Mouse (Mus musculus) layer of hippocampus, adult 18-20 months (tissue): ENCODE measurements around the gene Olfr374. TPM values are rescaled to one million over a fixed set of nuclear protein-coding genes. Genes with fewer than 3 reads are reported as not detected.
"Not testable (repeated sequence)": the region's sequence is repeated elsewhere in the genome, so short reads cannot be mapped to it uniquely, and the experiment has no call there.

Experiments used
- DNase-seq, 2 experiments: peaks; one replicate each; pipeline ENCODE4 v3.0.0; 2022; ENCODE audit warnings: low spot score in 2 of 2
- long read RNA-seq: library from polyadenylated mRNA; stranded (forward); transcript quantifications from one replicate; pipeline ENCODE4 v2.0.0, GENCODE M21; 2021
- total RNA-seq, 2 experiments: library from RNA; stranded (reverse); gene quantifications; 2 replicates each; pipeline ENCODE4 v1.2.3; 2021

Gene Olfr374
- not detected for total RNA-seq
- long read RNA-seq = 0 reads

DNA sequence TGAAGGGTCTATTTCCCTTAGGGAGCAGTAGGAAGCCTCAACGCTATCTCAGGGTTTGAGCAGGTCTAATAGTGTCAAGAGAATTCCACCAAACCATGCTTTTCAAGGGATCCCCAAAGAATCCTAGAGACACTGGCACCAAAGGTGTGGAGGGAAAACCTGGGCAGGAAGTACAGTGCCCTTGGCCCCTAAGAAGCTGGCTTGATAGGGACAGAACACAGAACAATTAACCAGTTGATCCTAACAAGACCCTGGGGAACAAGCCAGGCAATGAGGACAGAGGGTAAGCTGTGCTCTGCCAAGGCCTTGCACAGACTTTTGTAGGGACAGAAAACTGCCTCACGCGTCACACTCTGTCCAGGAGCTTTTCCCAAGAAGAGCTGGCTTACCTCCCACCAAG is at the start of gene Olfr374:
Gene Olfr374 (plus strand): TSS at position 301 of the 400 bp plus-strand sequence.
- no peak for DNase-seq

DNA sequence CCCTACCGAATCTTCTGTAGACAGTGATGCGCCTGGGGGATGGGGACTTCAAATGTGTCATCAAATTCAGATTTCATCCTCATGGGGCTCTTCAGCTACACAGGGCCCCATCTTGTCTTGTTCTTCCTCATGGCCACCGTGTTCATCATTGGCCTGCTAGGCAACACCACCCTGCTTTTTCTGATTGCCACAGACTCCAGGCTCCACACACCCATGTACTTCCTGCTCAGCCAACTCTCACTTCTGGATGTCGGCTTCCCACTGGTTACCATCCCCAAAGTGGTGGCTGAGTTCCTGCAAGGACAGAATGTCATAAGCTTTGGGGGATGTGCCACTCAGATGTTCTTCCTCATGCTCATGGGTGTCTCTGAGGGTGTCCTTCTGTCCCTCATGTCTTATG is 49.2 kb upstream of the Olfr374 start:
- not testable (repeated sequence) for DNase-seq

DNA sequence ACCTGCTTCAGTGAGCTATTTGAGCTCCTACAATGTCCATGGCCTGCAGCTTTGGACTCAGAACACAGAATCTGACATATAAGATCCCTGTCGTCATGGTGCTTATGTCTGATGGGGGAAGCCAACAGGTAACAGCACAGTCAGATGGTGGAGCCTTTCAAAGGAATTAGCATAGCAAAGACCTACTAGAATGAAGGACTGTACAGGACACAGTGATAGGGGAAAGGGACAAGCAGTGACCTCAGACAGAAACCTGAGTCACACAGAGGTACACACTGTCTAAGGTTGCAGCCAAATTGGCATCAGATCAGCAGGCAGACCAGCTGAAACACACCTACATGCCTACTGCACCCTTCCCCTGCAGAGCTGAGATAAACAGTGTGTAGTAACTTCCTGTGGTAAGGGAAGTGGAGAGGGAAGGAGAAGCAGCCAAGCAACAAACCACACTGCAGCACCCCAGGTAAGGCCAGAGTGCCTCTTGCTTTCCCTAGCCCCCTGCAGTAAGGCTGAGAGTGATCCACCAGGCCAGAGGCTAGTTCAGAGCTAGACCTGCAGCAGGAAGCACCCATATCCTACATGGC is 39.9 kb upstream of the Olfr374 start:
- DNase-seq = not testable (repeated sequence)

DNA sequence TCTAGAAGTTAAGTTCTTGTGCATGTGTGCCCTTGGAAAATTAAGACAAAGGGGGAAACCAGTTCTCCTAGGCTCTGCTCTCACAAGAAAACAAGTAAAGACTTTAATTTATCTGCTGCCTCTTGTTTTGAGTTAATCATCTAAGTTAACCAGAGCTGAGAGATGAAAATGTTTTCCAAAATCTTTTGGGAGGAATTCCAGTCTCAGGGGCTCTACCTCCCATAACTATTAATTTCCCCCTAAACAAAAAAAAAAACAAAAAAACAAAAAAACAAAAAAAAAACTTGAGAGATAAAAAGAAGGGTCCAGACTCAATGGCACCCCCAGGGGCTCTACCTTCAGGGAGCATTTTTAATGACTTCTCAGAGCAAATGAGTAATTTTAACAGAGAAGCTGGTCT is 24.0 kb upstream of the Olfr374 start, which contains the start of gene Olfr373:
Gene Olfr373 (plus strand): TSS at position 301 of the 400 bp plus-strand sequence.
- not testable (repeated sequence) for DNase-seq

DNA sequence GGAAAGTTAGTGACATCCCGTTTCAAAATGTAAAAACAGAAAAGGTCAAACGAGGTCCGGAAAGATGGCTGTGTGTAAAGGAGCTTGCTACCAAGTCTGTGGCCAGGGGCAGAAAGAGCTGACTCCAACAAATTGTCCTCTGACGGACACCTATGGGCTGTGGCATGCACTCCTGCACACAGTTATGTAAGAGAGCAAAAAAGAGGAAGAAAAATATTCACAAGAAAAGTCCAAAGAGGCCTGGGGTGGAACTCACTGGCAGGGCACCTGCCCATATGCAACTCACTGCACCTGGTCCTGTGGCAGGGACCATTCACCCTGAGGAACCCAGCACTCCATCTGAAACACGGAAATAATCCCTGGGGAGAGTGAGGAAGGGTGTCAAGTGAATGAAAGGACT is 22.1 kb upstream of the Olfr374 start:
- no peak for DNase-seq

DNA sequence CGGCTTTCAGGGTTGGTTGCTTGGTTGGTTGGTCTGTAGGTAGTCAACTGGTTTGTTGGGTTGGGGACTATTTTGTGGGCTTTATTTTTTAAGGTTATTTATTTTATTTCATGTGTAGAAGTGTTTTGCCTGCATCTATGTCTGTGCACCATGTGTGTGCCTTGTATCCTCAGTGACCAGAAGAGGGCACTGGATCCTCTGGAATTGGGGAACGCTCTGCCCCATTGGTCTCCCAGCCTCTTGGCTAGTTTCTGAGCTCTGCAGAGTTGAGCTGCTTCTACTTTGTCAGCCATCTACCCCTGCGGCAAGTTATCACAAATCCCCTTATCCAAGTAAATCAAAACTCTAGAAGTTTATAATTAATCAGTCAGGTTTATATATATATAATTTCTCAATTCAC is 19.2 kb upstream of the Olfr374 start:
- not testable (repeated sequence) for DNase-seq

DNA sequence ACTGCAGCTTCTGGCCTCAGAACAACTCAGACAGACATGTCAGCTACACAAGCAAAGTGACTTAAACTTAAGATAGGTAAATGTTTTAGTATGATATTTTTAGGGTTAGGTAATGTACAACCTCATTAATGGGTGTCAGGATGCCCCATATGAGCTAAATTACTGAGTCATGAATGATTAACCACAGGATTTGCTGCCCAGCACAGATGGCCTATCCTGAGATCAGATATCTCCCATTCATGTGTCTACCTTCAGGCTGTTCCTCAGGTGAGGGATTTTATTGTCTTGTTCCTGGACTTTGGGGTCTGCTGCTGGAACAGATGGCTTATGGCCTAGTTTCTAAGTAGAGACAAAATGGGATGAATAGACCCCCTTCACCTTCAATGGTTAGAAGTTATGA is 10.1 kb upstream of the Olfr374 start:
- DNase-seq = not testable (repeated sequence)

DNA sequence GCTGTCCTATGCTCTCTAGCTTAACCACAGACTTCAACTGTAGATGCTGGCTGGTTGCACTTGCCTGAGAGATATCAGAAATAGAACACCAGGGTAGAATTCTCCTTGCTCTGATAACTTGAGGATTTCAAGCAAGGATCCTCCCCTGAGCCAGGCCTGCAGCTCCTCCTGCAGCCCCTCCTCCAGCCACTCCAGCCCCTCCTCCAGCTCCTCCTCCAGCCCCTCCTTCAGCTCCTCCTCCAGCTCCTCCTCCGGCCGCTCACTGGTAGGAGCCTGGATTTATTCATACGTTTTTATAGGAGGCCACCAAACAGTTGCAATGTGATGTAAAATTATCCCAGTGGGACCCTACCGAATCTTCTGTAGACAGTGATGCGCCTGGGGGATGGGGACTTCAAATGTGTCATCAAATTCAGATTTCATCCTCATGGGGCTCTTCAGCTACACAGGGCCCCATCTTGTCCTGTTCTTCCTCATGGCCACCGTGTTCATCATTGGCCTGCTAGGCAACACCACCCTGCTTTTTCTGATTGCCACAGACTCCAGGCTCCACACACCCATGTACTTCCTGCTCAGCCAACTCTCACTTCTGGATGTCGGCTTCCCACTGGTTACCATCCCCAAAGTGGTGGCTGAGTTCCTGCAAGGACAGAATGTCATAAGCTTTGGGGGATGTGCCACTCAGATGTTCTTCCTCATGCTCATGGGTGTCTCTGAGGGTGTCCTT is 7.3 kb upstream of the Olfr374 start:
- peak in 1 of 2 experiments; percentile 1 for DNase-seq

DNA sequence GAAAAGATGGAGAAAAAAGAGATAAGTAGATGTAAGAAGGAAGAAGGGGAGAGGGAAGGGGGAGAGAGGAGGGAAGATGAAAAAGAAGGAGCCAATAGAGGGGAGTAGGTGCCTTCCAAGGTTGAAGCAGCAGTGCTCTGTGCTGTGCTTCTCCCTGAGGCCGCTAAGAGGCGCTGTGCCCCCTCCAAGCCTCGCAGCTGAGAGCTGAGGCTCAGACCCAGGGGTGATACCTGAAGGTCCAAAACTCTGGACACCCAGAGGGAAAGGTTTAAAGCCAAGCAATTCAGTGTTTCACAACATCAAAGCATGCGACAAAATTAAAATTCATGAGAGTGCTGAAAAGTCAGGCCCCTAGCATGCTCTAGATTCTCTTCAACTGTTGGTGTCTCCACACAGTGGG is 1.7 kb upstream of the Olfr374 start:
- DNase-seq = no peak

DNA sequence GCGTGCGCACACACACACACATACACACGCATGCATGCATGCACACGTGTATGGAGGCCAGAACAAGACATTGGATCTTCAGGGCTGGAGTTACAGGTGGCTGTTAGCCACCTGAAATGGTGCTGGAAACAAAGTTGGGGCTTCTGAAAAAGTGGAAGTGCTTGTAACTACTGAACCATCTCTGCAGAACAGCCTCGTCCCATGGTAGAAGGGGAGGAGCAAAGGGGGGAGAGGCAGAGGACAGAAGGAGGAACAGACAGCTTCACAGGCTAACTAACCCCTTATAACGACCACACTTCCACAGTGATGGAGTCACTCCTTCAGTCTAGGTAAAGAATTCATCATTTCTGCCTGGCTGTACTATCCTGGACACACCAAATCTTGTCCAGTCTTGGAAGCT is 4.0 kb downstream of the Olfr374 start:
- DNase-seq = no peak

DNA sequence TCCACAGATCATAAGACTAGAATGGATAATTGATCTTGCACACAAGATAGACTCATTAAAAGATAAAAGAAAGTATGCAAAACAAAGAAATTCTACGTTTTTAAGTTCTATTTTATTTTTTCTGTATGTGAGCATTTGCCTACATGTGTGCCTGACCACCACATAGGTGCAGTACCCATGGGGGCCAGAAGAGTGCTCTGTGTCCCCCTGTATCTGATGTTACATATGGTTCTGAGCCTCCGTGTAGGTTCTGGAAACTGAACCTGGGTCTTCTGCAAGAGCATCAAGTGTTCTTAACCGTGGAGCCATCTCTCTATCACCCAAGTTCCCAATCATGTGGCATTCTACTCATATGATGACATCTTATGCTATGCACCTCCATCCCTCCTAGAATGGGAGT is 5.6 kb downstream of the Olfr374 start:
- DNase-seq = no peak

DNA sequence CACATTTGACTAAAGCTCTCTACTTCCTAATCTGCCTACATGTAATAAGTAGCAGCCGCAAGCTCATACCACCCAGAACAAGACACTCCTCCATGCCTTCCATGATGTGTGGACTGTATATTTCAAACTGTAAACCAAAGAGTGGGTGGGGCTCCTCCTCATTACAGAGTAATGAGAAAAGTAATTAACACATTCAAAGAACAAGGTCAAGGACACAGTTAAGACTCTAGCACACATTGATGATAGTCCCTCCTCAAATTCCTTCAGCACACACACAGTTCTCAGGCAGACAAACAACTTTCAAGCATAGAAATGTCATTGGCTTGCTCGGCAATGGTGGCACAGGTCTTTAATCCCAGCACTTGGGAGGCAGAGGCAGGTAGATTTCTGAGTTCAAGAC is 8.4 kb downstream of the Olfr374 start:
- DNase-seq = no peak

DNA sequence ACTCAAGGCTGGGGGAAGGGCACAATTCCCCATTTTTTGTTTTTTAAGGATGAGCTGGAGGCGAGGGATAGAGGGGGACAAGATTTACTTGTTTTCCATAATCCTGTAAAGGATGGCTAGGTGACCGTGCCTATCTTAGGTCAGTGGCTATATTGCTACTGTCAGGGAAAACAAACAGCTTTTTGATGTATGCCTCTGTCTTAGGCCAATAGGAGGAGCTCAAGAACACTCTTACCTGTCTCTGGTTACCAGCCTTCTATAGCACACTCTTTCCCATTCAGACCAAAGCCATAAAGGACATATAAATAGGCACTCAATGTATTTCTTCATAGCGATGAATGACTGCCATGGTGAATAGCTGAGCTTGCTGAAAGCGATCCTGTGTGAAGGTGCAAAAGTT is 11.8 kb downstream of the Olfr374 start:
- DNase-seq = no peak

DNA sequence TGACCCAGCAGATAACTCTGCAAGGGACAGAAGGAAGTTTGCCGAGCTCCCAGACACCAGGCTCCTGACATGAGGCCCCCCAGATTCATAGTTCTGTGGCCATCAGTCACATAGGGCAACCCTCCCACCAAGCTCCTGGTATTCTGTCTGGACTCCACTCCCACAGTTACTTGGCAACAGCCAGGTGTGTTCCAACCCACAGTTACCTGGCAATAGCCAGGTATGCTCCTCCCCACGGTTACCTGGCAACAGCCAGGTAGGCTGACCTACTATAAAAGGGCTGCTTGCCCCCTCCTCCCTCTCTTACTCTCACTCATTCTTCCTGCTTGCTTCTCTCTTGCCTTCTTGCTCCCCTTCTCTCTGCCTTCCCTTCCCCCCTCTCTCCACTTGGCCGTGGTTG is 14.6 kb downstream of the Olfr374 start:
- not testable (repeated sequence) for DNase-seq

DNA sequence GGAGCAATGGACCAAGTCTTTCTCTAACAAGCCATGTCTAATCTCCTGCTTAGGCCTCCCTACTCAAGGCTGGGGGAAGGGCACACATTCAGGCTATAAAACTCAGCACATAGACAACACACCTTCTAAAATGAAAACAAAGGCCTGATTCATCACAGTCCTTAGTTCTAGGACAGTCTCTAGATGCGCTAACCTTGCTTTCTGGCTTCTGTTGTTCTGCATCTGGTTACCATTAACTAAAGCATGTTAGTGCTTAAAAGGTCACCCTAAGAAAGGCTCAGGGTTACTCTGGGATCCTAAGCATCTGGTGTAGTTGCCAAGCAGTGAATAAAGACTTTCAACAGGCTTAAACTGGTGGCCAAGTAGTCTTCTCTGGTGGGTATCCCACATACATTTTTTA is 15.2 kb downstream of the Olfr374 start:
- DNase-seq = no peak

DNA sequence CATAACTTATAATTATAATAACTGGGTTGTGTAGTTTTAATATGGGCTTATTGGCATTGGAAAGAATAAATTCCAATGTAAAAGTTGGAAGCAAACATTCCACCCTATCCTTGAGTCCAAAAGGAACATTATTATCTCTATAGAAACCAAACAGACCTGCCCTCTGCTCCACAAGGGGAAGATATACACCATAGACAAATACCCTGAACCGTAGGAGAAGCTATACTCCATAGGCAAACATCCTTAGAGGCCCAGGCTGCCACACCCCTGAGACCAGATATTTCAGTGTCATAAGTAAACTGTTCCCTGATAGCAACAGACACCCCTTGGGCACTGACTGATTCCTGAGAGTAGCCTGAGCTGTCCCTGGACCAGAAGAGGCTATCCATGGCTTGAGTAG is 21.0 kb downstream of the Olfr374 start:
- no peak for DNase-seq

DNA sequence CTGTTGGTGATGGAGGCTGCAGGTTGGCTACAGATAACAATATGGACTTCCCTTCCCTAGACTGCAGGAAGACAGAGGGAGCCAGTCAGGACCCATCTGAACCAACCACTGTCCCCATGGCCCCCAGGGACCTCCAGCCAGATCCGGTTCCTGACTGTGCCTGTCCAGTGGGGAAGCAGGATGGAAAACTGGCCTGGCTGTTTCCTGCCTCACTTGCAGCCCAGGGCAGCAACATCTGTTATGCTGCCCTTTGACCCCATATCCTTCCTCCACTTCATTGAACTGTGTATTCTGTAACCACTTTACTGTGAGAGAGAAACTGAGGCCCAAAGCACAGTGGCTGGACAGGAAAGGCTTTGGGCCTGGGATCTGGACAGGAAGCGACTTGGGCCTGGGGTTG is 24.4 kb downstream of the Olfr374 start:
- DNase-seq = no peak

DNA sequence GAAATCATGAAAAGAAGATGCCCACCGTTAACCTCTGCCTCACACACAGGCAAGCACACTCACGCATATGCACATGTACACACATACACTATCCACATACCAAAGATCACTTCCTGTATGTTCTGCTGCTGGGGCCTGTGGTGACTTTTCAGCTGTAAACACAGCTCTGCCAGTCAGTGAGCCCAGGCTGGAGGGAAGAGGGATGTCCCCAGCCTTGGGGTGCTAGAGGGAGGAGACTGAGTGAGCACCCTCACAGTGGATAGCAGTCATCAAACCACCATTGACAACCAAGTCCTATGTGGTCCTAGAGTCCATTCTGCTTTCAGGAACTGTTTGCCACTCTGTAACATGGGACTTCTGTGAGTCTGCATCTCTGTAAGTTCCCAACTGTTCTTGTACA is 25.1 kb downstream of the Olfr374 start:
- no peak for DNase-seq

DNA sequence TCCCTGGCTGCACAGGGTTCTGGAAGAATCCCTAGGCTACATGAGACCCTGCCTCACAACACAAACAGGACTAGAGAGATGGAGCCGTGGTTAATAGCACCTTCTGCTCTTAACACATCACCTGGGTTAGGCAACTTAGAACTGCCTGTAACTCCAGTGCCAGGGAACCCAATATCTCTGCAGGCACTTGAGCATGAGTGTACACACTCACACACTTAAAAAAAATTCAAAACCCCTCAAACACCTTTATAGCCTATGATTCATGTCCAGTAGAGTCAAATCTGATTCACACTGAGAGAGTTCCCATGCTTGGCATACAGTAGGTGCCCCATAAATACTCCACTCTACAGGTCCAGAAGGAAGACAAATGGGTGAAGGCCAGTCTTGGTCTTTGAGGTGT is 25.6 kb downstream of the Olfr374 start:
- no peak for DNase-seq

DNA sequence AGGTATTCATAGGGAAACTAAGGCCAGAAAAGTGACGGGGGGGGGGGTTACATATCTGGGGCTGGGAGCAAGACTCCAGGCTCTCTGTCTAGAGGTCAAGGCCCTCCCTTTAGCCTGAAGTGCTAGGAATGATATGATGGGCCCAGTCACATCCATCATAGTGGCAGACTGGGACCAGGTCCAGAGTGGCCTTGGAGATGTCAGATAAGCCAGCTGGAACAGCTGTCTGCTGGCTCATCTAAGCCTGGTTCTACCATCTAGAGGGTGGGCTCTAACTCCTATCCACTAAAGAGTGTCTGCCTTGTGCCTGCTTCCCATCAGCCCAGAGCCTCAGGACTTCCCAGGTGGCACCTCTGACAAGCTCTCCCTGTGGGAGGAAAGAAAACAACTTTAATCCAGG is 26.1 kb downstream of the Olfr374 start:
- no peak for DNase-seq

DNA sequence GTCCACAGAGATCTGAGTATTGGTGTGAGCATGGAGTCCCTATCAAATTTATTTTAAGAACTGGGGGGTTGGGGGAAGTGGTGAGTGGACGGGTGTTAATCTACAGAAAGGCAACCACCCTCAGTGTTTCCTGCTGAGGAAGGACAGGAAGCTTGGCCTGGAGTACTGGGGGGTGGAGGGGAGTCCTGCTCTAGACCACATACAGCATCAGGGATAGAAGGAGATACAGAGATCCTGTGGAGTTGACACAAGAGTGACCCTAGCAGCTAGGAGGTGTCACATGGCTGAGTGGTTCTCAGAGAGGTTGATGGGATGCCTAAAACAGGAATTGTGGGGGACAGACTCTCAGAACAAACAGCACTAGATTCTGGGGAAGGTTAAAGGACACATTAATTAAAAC is 26.7 kb downstream of the Olfr374 start:
- no peak for DNase-seq

DNA sequence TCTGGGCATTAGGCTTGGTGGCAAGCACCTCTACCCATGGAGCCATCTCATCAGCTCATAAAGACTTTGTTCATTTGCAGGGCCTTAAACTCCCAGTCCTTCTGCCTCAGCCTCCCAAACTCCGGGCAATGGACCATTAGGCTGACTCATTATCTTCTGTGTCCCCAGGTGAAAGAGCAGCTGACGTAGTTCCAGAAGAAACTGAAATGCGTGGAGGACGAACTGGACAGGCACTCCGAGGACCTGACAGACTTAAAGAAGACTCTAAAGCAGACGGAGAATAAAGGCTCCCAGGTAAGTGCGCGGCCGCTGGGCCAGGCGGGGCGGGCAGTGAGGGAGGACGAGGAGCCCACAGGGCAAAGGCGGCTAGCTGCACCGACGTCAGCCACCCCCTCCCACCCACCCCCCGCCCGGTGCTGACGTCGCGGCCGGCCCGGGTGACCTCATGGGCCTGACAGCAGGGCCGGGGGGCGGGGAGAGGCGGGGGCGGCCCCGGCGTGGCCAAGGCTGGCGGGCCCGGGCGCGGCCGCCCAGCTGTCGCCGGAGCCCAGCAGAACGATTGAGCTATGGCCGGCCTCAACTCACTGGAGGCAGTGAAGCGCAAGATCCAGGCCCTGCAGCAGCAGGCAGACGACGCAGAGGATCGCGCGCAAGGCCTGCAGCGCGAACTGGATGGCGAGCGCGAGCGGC is 28.1 kb downstream of the Olfr374 start, which contains the start of gene Tpm4:
Gene Tpm4 (plus strand): TSS at position 220 of the 690 bp plus-strand sequence.
- peak in 1 of 2 experiments; percentile 26 for DNase-seq
